Mouse (Mus musculus): ENCODE measurements around the gene Aqp12. TPM values are rescaled to one million over a fixed set of nuclear protein-coding genes. Genes with fewer than 3 reads are reported as not detected.
"Not testable (repeated sequence)": the region's sequence is repeated elsewhere in the genome, so short reads cannot be mapped to it uniquely, and the experiment has no call there.

Gene Aqp12
- 8.5 and 9.6 TPM in 2 replicates for polyA plus RNA-seq (2015; fragmentation: Nextera tagmentation; extraction: Ambion mirVana)

DNA sequence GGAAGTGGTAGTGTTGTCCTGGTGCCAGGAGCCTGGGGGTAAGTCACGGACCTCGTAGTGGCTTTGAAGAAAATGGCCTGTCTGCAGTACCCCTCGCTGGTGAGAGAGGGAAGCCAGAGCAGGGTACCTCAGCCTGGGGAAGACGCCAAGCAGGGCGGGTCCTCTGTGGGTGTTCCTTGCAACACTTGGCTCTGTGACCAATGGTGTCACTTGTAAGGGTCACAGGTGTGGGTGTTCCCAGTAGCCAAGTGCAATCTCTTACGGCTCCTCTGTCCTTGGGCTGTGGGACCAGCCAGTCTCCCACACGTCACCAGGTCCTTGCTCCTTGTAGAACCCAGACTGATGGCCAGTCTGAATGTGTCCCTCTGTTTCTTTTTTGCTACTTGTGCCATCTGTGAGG, at the start of gene Aqp12:
Gene Aqp12, plus strand, starts transcription at position 274 of the 400 bp plus-strand sequence.
- H3K4me1 ChIP-seq: no peaks in the 10 kb centered on the region
- 70% methylated on average over 7 of the region's 7 CpGs for WGBS
- ATAC-seq (ENCODE audit: insufficient read depth, low FRiP score, low read depth): peak; percentile 54; the same call in 1 of the 2 replicates
- no peaks in the 10 kb centered on the region for H3K27me3 ChIP-seq (replicated peaks)
- no peaks in the 10 kb centered on the region for H3K36me3 ChIP-seq
- H3K9me3 ChIP-seq: no peaks in the 10 kb centered on the region
- no peak within 1 kb of the TSS for H3K4me3 ChIP-seq (replicated peaks)
- no peak within 1 kb of the TSS for H3K9ac ChIP-seq
- H3K27ac ChIP-seq: no peak within 1 kb of the TSS
- no peak within 1 kb of the TSS for H3K4me2 ChIP-seq

DNA sequence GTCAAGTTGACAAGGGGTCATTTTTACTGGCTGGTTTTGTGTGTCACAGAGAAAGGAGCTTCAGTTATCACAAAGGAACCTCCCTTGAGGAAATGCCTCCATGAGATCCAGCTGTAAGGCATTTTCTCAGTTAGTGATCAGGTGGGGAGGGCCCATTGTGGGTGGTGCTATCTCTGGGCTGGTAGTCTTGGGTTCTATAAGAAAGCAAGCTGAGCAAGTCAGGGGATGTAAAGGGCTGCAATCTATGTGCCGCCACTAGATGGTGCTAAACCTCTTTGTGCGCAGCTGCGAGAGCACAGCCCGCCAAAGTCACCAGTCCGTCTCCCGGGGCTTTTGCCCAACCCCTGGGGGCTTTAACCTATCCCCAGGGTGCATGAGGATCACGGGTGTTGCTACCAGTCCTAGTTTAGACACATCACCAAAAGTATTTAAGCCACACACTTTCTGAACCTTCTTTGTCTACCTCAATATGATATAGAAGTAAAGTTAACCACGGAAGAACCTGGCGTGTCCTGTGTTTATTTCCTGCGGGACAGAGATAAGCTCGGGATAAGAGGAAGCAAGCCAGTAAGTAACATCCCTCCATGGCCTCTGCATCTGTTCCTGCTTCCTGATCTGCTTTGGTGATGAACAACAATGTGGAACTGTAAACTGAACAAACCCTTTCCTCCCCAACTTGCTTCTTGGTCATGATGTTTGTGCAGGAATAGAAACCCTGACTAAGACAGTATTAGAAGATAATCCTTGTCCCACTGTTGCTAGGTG, 49.4 kb upstream of the Aqp12 start:
- H3K36me3 ChIP-seq; H3K9ac ChIP-seq; H3K27ac ChIP-seq; ATAC-seq (ENCODE audit: insufficient read depth, low FRiP score, low read depth); H3K4me1 ChIP-seq; H3K27me3 ChIP-seq (replicated peaks); H3K9me3 ChIP-seq: not testable (repeated sequence)
- Histone ChIP-seq H3K4me2 (peak overlapping the region; percentile 46), H3K4me3 (replicated peaks) (0 out of 2 replicates have a peak overlapping the region, but pooled peaks have one; percentile 18)
- 3% methylated on average over 11 of the region's 11 CpGs for WGBS

GRCm38 (mm10) chr1:92958999-92959398, 47.1 kb upstream of the Aqp12 start:
- H3K27me3 ChIP-seq (replicated peaks): no peaks in the 10 kb centered on the region

GRCm38 (mm10) chr1:92970791-92971190, 35.3 kb upstream of the Aqp12 start:
- not testable (repeated sequence) for H3K36me3 ChIP-seq; H3K9ac ChIP-seq; H3K27me3 ChIP-seq (replicated peaks); H3K4me2 ChIP-seq; H3K27ac ChIP-seq; H3K4me1 ChIP-seq; ATAC-seq (ENCODE audit: insufficient read depth, low FRiP score, low read depth); H3K9me3 ChIP-seq; H3K4me3 ChIP-seq (replicated peaks)
- 74% methylated on average over 6 of the region's 6 CpGs for WGBS

More at GRCm38 (mm10) chr1:92958999-92959398, 47.1 kb upstream of the Aqp12 start:
- Histone ChIP-seq H3K9ac (no peak overlapping the region), H3K36me3 (no peaks in the 10 kb centered on the region), H3K9me3 (no peaks in the 10 kb centered on the region), H3K4me1 (no peaks in the 10 kb centered on the region), H3K27ac (no peak overlapping the region), H3K4me2 (no peak overlapping the region), H3K4me3 (replicated peaks) (no peak overlapping the region)
- ATAC-seq (ENCODE audit: insufficient read depth, low FRiP score, low read depth): no peak
- WGBS: 79% methylated on average over 1 of the region's 1 CpGs

DNA sequence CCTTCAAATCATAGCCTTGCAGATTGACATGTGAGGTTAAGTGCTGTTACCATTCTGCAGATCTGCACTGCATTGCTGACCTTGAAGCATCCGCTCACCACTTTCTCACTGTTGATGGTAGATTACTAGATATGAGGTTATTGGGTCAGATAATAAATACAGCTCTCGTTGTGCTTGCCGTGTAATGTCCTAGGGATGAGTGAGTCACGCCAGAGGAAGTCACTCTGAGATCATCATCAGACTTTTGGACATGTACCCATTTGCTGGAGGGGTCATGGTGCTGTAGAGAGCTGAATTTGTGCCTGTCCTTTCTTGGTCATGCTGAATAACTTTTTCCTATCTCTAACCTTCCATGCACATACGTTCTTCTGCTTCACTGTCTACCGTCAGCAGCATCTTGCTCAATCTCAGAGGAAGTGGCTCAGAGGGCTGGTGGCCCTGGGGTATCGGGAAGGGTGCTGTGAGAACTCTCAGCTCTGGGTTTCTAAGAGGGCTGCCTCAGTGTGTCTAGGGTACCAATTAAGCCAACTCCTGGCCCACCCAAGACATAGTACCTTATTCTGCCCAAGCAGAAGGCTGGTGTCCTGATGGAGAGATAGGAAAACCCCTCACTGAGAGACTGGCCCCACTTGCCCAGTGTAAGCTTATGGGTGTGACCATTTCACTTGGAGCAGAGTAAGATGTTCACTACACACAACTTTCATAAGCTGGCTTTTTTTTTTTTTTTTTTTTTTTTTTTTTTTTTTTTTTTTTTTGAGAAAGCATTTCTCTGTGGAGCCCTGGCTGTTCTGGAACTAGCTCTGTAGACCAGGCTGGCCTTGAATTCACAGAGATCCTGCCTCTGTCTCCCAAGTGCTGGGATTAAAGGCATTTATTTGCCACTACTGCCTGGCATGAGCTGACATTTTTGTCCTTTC, 34.0 kb upstream of the Aqp12 start:
- WGBS: 76% methylated on average over 7 of the region's 7 CpGs
- Histone ChIP-seq H3K36me3 (no peaks in the 10 kb centered on the region), H3K4me3 (replicated peaks) (no peak overlapping the region), H3K27ac (no peak overlapping the region), H3K9ac (no peak overlapping the region), H3K9me3 (no peaks in the 10 kb centered on the region), H3K4me2 (no peak overlapping the region), H3K4me1 (0 out of 2 replicates have a peak, but pooled peaks cover 10% of the 10 kb centered on the region), H3K27me3 (replicated peaks) (no peaks in the 10 kb centered on the region)
- ATAC-seq (ENCODE audit: insufficient read depth, low FRiP score, low read depth): no peak

- 48% methylated on average over 1 of the region's 1 CpGs for WGBS
- H3K4me1 ChIP-seq: 0 out of 2 replicates have a peak, but pooled peaks cover 10% of the 10 kb centered on the region
- no peaks in the 10 kb centered on the region for H3K27me3 ChIP-seq (replicated peaks)
- H3K4me2 ChIP-seq: no peak overlapping the region
- no peak overlapping the region for H3K27ac ChIP-seq
- no peak overlapping the region for H3K9ac ChIP-seq
- no peak overlapping the region for H3K4me3 ChIP-seq (replicated peaks)
- no peak for ATAC-seq (ENCODE audit: insufficient read depth, low FRiP score, low read depth)
- H3K36me3 ChIP-seq: no peaks in the 10 kb centered on the region
- no peaks in the 10 kb centered on the region for H3K9me3 ChIP-seq
These were observed 33.3 kb upstream of the Aqp12 start for GRCm38 (mm10) chr1:92972854-92973253.

- Histone ChIP-seq H3K27me3 (replicated peaks) (no peaks in the 10 kb centered on the region), H3K4me3 (replicated peaks) (no peak overlapping the region), H3K4me2 (no peak overlapping the region), H3K36me3 (no peaks in the 10 kb centered on the region), H3K9ac (no peak overlapping the region), H3K4me1 (peaks cover 16% of the 10 kb centered on the region; the same call in 1 of the 2 replicates), H3K27ac (peak overlapping the region; percentile 71), H3K9me3 (no peaks in the 10 kb centered on the region)
- peak; percentile 63 for ATAC-seq (ENCODE audit: insufficient read depth, low FRiP score, low read depth)
- WGBS: 33% methylated on average over 6 of the region's 6 CpGs
These were observed 30.0 kb upstream of the Aqp12 start for GRCm38 (mm10) chr1:92976141-92976566.

DNA sequence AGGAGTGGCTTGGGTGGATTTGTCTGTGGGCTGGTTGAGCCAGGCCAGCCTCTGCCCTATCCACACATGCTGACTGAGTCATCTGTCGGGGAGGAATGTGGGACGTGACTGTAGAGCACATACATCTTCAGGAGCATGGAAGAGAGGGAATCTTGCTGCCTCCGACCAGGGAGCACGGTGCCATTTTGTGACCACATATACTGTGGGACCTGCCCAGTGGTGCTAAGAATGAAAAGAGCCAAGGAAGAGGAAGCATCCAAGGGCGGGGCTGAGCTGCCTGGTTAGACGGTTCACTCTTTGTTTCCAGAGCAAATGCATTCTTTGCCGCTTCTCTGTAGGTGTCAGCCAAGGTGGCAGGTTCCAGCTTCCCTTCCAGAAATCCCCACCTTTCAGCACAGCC, 27.5 kb upstream of the Aqp12 start:
- 33% methylated on average over 7 of the region's 7 CpGs for WGBS
- Histone ChIP-seq H3K27me3 (replicated peaks) (no peaks in the 10 kb centered on the region), H3K36me3 (no peaks in the 10 kb centered on the region), H3K4me2 (no peak overlapping the region), H3K4me1 (peaks cover 11% of the 10 kb centered on the region; the same call in 1 of the 2 replicates), H3K9ac (no peak overlapping the region), H3K4me3 (replicated peaks) (no peak overlapping the region), H3K27ac (no peak overlapping the region), H3K9me3 (no peaks in the 10 kb centered on the region)
- ATAC-seq (ENCODE audit: insufficient read depth, low FRiP score, low read depth): no peak

DNA sequence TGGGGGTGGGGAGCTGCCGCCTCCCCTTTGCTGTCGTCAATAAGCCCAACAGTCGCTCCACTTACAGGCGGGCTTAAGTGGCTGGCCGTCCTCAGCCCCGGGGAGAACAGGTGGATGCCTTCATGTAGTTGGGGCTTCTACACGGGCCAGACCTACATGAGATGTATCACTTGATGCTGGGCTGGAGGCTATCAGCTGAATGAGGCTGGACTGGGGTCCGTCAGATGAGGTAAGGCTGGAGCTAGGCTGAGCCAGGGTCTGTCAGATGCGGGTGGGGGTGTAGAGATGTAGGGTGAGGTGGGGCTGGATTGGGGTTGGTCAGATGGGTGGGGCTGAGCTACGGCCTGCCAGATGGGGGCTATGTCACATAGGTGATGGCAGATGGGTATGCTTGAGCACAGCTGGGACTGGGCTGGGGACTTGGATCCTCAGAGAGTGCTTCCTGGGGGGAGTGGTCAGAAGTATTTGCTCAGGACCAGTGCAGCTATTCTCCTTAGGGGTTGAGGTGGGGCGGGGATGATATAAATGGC, 27.0 kb upstream of the Aqp12 start:
- no peak for ATAC-seq (ENCODE audit: insufficient read depth, low FRiP score, low read depth)
- H3K4me3 ChIP-seq (replicated peaks): no peak overlapping the region
- no peaks in the 10 kb centered on the region for H3K27me3 ChIP-seq (replicated peaks)
- H3K9me3 ChIP-seq: no peaks in the 10 kb centered on the region
- H3K36me3 ChIP-seq: no peaks in the 10 kb centered on the region
- 19% methylated on average over 11 of the region's 11 CpGs for WGBS
- no peak overlapping the region for H3K4me2 ChIP-seq
- H3K27ac ChIP-seq: no peak overlapping the region
- H3K4me1 ChIP-seq: peaks cover 11% of the 10 kb centered on the region; the same call in 1 of the 2 replicates
- no peak overlapping the region for H3K9ac ChIP-seq

- Histone ChIP-seq H3K4me1 (peaks cover 6% of the 10 kb centered on the region; the same call in 1 of the 2 replicates), H3K4me2 (no peak overlapping the region), H3K9ac (no peak overlapping the region), H3K27ac (no peak overlapping the region), H3K36me3 (no peaks in the 10 kb centered on the region), H3K9me3 (no peaks in the 10 kb centered on the region), H3K4me3 (replicated peaks) (no peak overlapping the region), H3K27me3 (replicated peaks) (no peaks in the 10 kb centered on the region)
- ATAC-seq (ENCODE audit: insufficient read depth, low FRiP score, low read depth): no peak
- 73% methylated on average over 7 of the region's 7 CpGs for WGBS
These were observed 24.9 kb upstream of the Aqp12 start for GRCm38 (mm10) chr1:92981056-92981845.

GRCm38 (mm10) chr1:92982931-92983605, 23.1 kb upstream of the Aqp12 start:
- peaks cover 6% of the 10 kb centered on the region; the same call in 1 of the 2 replicates for H3K4me1 ChIP-seq
- 88% methylated on average over 17 of the region's 17 CpGs for WGBS
- no peak overlapping the region for H3K9ac ChIP-seq
- no peak overlapping the region for H3K4me3 ChIP-seq (replicated peaks)
- H3K9me3 ChIP-seq: no peaks in the 10 kb centered on the region
- H3K36me3 ChIP-seq: no peaks in the 10 kb centered on the region
- no peak overlapping the region for H3K4me2 ChIP-seq
- no peaks in the 10 kb centered on the region for H3K27me3 ChIP-seq (replicated peaks)
- no peak overlapping the region for H3K27ac ChIP-seq
- no peak for ATAC-seq (ENCODE audit: insufficient read depth, low FRiP score, low read depth)

All from stomach, embryonic 15.5 days (tissue).